Mouse (Mus musculus): Measurements from ENCODE around the gene Slc22a29.
"Not testable (repeated sequence)": the region's sequence is repeated elsewhere in the genome, so short reads cannot be mapped to it uniquely, and the experiment has no call there.

DNA sequence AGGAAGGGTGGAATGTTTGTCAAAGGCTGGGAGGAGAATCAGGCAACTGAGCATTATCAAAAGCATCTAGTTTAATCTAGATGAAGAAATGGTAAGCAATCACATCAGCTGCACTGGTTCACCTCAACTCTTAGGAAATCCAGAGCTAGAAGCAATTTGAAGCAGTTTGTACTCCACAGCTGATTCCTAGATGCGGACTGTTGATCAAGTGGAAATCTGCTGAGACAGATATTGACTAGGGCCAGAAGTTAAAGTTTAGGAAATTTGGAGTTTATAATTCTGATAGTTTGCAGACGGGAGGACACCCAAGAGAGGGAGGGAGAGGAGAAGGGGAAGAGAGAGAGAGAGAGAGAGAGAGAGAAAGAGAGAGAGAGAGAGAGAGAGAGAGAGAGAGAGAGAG lies 76.0 kb downstream of the Slc22a29 start:
- not testable (repeated sequence) for TF ChIP-seq GATA1 (IDR thresholded peaks at IDR 0.05; ENCODE audit: low read depth, low read length); UBTF (IDR thresholded peaks at IDR 0.05; ENCODE audit: borderline replicate concordance, insufficient read depth, low read depth, low read length); ETS1 (IDR thresholded peaks at IDR 0.05; ENCODE audit: low read depth, low read length); POLR2A (IDR thresholded peaks at IDR 0.05; ENCODE audit: control insufficient read depth in 1 of 2, insufficient read depth in 1 of 2, low read depth in 1 of 2, low read length in 2 of 2, poor library complexity in 1 of 2); MAFK (IDR thresholded peaks at IDR 0.05; ENCODE audit: borderline replicate concordance, low read depth, low read length); E2F4 (IDR thresholded peaks at IDR 0.05; ENCODE audit: borderline replicate concordance, low read depth, low read length)

Measured in MEL (cell line).